Mouse (Mus musculus) C2C12 (cell line): ENCODE data around the gene Ttll4.

ENCODE experiments used
- CEBPB ChIP-seq: IDR thresholded peaks from one replicate; pipeline ENCODE4 v1.6.1; 2011; ENCODE audit warnings: low read depth, mild to moderate bottlenecking, control low read depth, moderate library complexity
- CTCF ChIP-seq: IDR thresholded peaks from one replicate; pipeline ENCODE4 v1.5.1; 2011; ENCODE audit not compliant: control insufficient read depth, insufficient read depth, insufficient read length
- FOSL1 ChIP-seq: IDR thresholded peaks from one replicate; pipeline ENCODE4 v1.8.0; 2011; ENCODE audit warnings: mild to moderate bottlenecking, low read length; ENCODE audit not compliant: poor library complexity, insufficient read depth, severe bottlenecking
- MAX ChIP-seq: IDR thresholded peaks from one replicate; pipeline ENCODE4 v1.6.1; 2011; ENCODE audit warnings: mild to moderate bottlenecking, control low read depth
- MYOD1 ChIP-seq: IDR thresholded peaks from one replicate; pipeline ENCODE4 v1.6.1; 2011; ENCODE audit warnings: low read depth; ENCODE audit not compliant: control insufficient read depth, insufficient read length
- MYOG ChIP-seq: IDR thresholded peaks from one replicate; pipeline ENCODE4 v1.6.1; 2011; ENCODE audit not compliant: control insufficient read depth, insufficient read length; ENCODE audit errors: extremely low read depth
- USF1 ChIP-seq: IDR thresholded peaks from one replicate; pipeline ENCODE4 v1.6.1; 2011; ENCODE audit warnings: low read depth, mild to moderate bottlenecking, control low read depth, moderate library complexity

DNA sequence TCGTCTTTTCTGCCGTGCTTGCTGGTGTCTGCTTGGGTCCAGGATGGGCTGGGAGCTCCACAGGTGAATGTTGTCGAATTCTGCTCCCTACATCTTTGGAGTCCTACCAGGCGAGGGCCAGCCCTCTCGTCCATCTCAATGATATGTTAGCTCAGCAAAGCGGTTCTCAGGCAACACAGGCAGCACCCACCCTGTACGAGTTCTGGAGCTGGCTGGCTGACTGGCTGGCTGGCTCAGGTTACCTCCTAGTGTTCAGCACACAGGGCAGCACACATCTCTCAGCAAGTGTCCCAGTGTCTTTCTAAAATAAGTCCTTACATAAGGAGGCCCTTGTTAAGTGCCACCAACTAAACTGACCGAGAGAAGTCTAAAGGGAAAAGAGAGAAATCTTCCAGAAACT is 66.9 kb downstream of the Ttll4 start:
- TF ChIP-seq CTCF (no peak), CEBPB (no peak), MAX (no peak), MYOG (no peak), USF1 (no peak), MYOD1 (no peak), FOSL1 (no peak)
